Mouse (Mus musculus): ENCODE measurements around the gene D630003M21Rik.

- TF ChIP-seq CTCF (IDR thresholded peaks at IDR 0.05; ENCODE audit: low read depth, low read length) = no peak
- TF ChIP-seq POLR2A (IDR thresholded peaks at IDR 0.05; ENCODE audit: insufficient read depth, low read length) = no peak
- TF ChIP-seq EP300 (IDR thresholded peaks at IDR 0.05; ENCODE audit: insufficient read depth, low read depth, low read length) = no peak
Observed at GRCm38 (mm10) chr2:158258005-158258418, 29.0 kb upstream of the D630003M21Rik start, which contains the start of gene Bpi.

Measured in ES-Bruce4 (cell line).